21 mouse cellular contexts compared by ENCODE assay signal in genomic region chr9:67160350-67160749, GRCm38 (mm10).
DNase-seq lines count a peak whose midpoint lies in the region; ATAC-seq and TF ChIP-seq lines count a peak whose summit lies in the region.
"Had no signal": no experiment of that assay in that cellular context is flagged by ENCODE, and none has a peak within 500 bp of the region (broad histone marks: within the 10 kb centered on the region; RNA-seq: fewer than 3 reads in every experiment).

No protein-coding gene starts in this region.

- no peak for ATAC-seq in heart, embryonic 12.5 days (ENCODE audit: insufficient number of reproducible peaks, low FRiP score)
- ATAC-seq in heart, embryonic 16.5 days (replicated peaks; ENCODE audit: extremely low read depth, insufficient read depth, low FRiP score): no peak
- ATAC-seq: forebrain, embryonic 14.5 days; intestine, embryonic 15.5 days had no signal

- intact Hi-C loops in gastrocnemius, adult 2 months (cut with DNase I): no loop called here
- intact Hi-C loops in heart, postnatal 36 days (cut with DNase I): no loop called here

- WGBS in heart, embryonic 12.5 days: 69% methylated on average over 5 of the region's 5 CpGs
- WGBS in heart, embryonic 16.5 days: 73% methylated on average over 5 of the region's 5 CpGs

- no peak overlapping the region for H3K4me2 ChIP-seq in heart, embryonic 12.5 days
- H3K4me2 ChIP-seq in heart, embryonic 16.5 days (ENCODE audit: low read depth, low read length): no peak overlapping the region
- H3K4me2 ChIP-seq: embryonic facial prominence, embryonic 15.5 days; hindbrain, embryonic 14.5 days; intestine, embryonic 15.5 days had no signal

- no peak for TF ChIP-seq CTCF in gastrocnemius, adult 2 months (IDR thresholded peaks at IDR 0.05)

- in situ Hi-C loops in ES-E14 (cut with MboI; ENCODE audit: low sequenced_read_pairs in 2 of 2, unreplicated experiment in 2 of 2): no loop called here

- peaks cover 41% of the 10 kb centered on the region for H3K4me1 ChIP-seq in heart, embryonic 12.5 days (replicated peaks)
- peaks cover 38% of the 10 kb centered on the region for H3K4me1 ChIP-seq in heart, embryonic 16.5 days (ENCODE audit: control insufficient read depth, insufficient read depth, low read length)
- peaks cover 2 to 9% of the 10 kb centered on the region in 2 experiments; a peak in 2 of 4 replicates for H3K4me1 ChIP-seq in ES-E14 (ENCODE audit: control insufficient read depth in 2 of 2, insufficient read depth in 2 of 2, low read length in 2 of 2, poor library complexity in 1 of 2)
- H3K4me1 ChIP-seq: forebrain, embryonic 10.5 days; hindbrain, embryonic 10.5 days had no signal

- H3K27me3 ChIP-seq in heart, embryonic 12.5 days (replicated peaks): no peaks in the 10 kb centered on the region
- no peaks in the 10 kb centered on the region for H3K27me3 ChIP-seq in heart, embryonic 16.5 days (ENCODE audit: control insufficient read depth, insufficient read depth, low read length)
- H3K27me3 ChIP-seq: embryonic facial prominence, embryonic 15.5 days; intestine, embryonic 15.5 days had no signal

- no peak overlapping the region for H3K9ac ChIP-seq in heart, embryonic 12.5 days
- no peak overlapping the region for H3K9ac ChIP-seq in heart, embryonic 16.5 days (ENCODE audit: low read length)
- no peak overlapping the region for H3K9ac ChIP-seq in ES-E14 (ENCODE audit: insufficient read depth, low read depth, low read length, poor library complexity, severe bottlenecking)
- H3K9ac ChIP-seq: embryonic facial prominence, embryonic 15.5 days; hindbrain, embryonic 14.5 days; intestine, embryonic 15.5 days had no signal

- H3K4me3 ChIP-seq in gastrocnemius, adult 2 months: no peak overlapping the region
- no peak overlapping the region for H3K4me3 ChIP-seq in heart, embryonic 12.5 days
- no peak overlapping the region for H3K4me3 ChIP-seq in heart, embryonic 16.5 days (ENCODE audit: low read length)
- H3K4me3 ChIP-seq in ES-E14 (ENCODE audit: insufficient read depth in 1 of 2, low read depth in 1 of 2, low read length in 2 of 2, poor library complexity in 1 of 2, severe bottlenecking in 1 of 2): no peak overlapping the region
- H3K4me3 ChIP-seq: embryonic facial prominence, embryonic 15.5 days; erythroblast, embryonic 14.5 days; forebrain, embryonic 10.5 days; hindbrain, embryonic 10.5 days; intestine, embryonic 15.5 days had no signal

- no peaks in the 10 kb centered on the region for H3K36me3 ChIP-seq in heart, embryonic 12.5 days
- H3K36me3 ChIP-seq in heart, embryonic 16.5 days (ENCODE audit: control insufficient read depth, insufficient read depth): no peaks in the 10 kb centered on the region
- H3K36me3 ChIP-seq in ES-E14 (ENCODE audit: control insufficient read depth, insufficient read depth, low read length, poor library complexity, severe bottlenecking): peaks cover 2% of the 10 kb centered on the region; the same call in 1 of the 2 replicates
- H3K36me3 ChIP-seq: embryonic facial prominence, embryonic 15.5 days; forebrain, embryonic 10.5 days; hindbrain, embryonic 10.5 days; intestine, embryonic 15.5 days had no signal

- DNase-seq in gastrocnemius, adult 2 months: no peak
- DNase-seq in gastrocnemius, adult 18-20 months (ENCODE audit: low spot score): no peak
- no peak for DNase-seq in heart, adult 8-10 months (ENCODE audit: low spot score)
- no peak for DNase-seq in heart, postnatal 36 days
- DNase-seq in ES-E14 (ENCODE audit: low read depth, low spot score): no peak
- DNase-seq: adrenal gland, adult 2 months; adrenal gland, postnatal 25 days; cerebellum, adult 2 months; cerebellum, postnatal 14 days; embryo, embryonic 11 days; gastrocnemius, postnatal 10 days; kidney, adult 18-20 months had no signal

- H3K27ac ChIP-seq in gastrocnemius, adult 2 months: peak overlapping the region; percentile 89
- H3K27ac ChIP-seq in heart, embryonic 12.5 days (ENCODE audit: poor library complexity, severe bottlenecking): peak overlapping the region; percentile 92
- H3K27ac ChIP-seq in heart, embryonic 16.5 days (ENCODE audit: low read length): peak overlapping the region; percentile 98
- 0 out of 2 replicates have a peak overlapping the region, but pooled peaks have one; percentile 33 for H3K27ac ChIP-seq in ES-E14 (ENCODE audit: insufficient read depth, low read depth, low read length, poor library complexity, severe bottlenecking)
- H3K27ac ChIP-seq: embryonic facial prominence, embryonic 15.5 days; forebrain, embryonic 10.5 days; hindbrain, embryonic 10.5 days; hindbrain, embryonic 14.5 days; intestine, embryonic 15.5 days had no signal

- H3K9me3 ChIP-seq in heart, embryonic 12.5 days (replicated peaks): no peaks in the 10 kb centered on the region
- no peaks in the 10 kb centered on the region for H3K9me3 ChIP-seq in heart, embryonic 16.5 days (replicated peaks; ENCODE audit: control insufficient read depth, low read length)
- H3K9me3 ChIP-seq in ES-E14 (ENCODE audit: control insufficient read depth, insufficient read depth, low read depth, low read length): no peaks in the 10 kb centered on the region
- H3K9me3 ChIP-seq: embryonic facial prominence, embryonic 15.5 days; forebrain, embryonic 10.5 days; hindbrain, embryonic 10.5 days; intestine, embryonic 15.5 days had no signal

TF ChIP-seq in ES-E14, 5 proteins besides CTCF, POLR2A, EP300 and RAD21:
- TF ChIP-seq HCFC1 (IDR thresholded peaks at IDR 0.05; ENCODE audit: borderline replicate concordance, insufficient read depth, low read length) (no peak), CHD2 (IDR thresholded peaks at IDR 0.05; ENCODE audit: low read depth, low read length) (no peak)

Comparison
In these comparisons a context has a peak if more than half of its experiments do, and no peak if none do; other contexts are left out.
1. H3K27ac ChIP-seq: peak in every context shown above with its lines; median percentile 98 in heart, embryonic 16.5 days; 92 in heart, embryonic 12.5 days; 89 in gastrocnemius, adult 2 months; 33 in ES-E14.